Mouse (Mus musculus) heart, embryonic 16.5 days (tissue): Measurements from ENCODE around the gene Grasp. TPM values are rescaled to one million over a fixed set of nuclear protein-coding genes. Genes with fewer than 3 reads are reported as not detected.
A peak's percentile ranks its signal among the peaks of the same experiment; 100 is the strongest.

Experiments used
- ATAC-seq: fragments of 200-750 bp; cut with Nextera tagmentation; replicated peaks from 2 replicates; pipeline ENCODE4 v1.8.0; 2017; ENCODE audit warnings: moderate number of reproducible peaks; ENCODE audit not compliant: insufficient read depth, low FRiP score; ENCODE audit errors: extremely low read depth
- H3K27ac ChIP-seq: fragments of 300-500 bp; sonication (generic); 2 replicates; pipeline ENCODE4 v1.5.1; 2014; ENCODE audit warnings: mild to moderate bottlenecking, low read length, control low read depth, moderate library complexity
- H3K27me3 ChIP-seq: fragments of 300-500 bp; sonication (generic); 2 replicates; pipeline ENCODE4 v1.6.1; 2014; ENCODE audit warnings: low read length, mixed read lengths; ENCODE audit not compliant: control insufficient read depth, insufficient read depth
- H3K36me3 ChIP-seq: fragments of 300-500 bp; sonication (generic); 2 replicates; pipeline ENCODE4 v1.6.1; 2014; ENCODE audit not compliant: control insufficient read depth, insufficient read depth
- H3K4me1 ChIP-seq: fragments of 300-500 bp; sonication (generic); 2 replicates; pipeline ENCODE4 v1.6.1; 2014; ENCODE audit warnings: low read length, mixed read lengths; ENCODE audit not compliant: control insufficient read depth, insufficient read depth
- H3K4me2 ChIP-seq: fragments of 300-500 bp; sonication (generic); 2 replicates; pipeline ENCODE4 v1.6.1; 2014; ENCODE audit warnings: low read depth, mild to moderate bottlenecking, control low read depth, low read length
- H3K4me3 ChIP-seq: fragments of 300-500 bp; sonication (generic); 2 replicates; pipeline ENCODE4 v1.5.1; 2014; ENCODE audit warnings: mild to moderate bottlenecking, control low read depth, low read length
- H3K9ac ChIP-seq: fragments of 300-500 bp; sonication (generic); 2 replicates; pipeline ENCODE4 v1.6.1; 2014; ENCODE audit warnings: low read length, control low read depth
- H3K9me3 ChIP-seq: fragments of 300-500 bp; sonication (generic); replicated peaks from 2 replicates; pipeline ENCODE4 v1.6.1; 2016; ENCODE audit warnings: low read length; ENCODE audit not compliant: control insufficient read depth
- WGBS: fragments of 180-500 bp; shearing (Covaris S2); extraction: QIAGEN DNeasy Blood & Tissue Kit; methylation state at CpG from one replicate; pipeline ENCODE4 v1.1.7; 2014; 5-methylcytosine and 5-hydroxymethylcytosine counted together
- polyA plus RNA-seq: library from polyadenylated mRNA; unstranded; fragments of >200 nt; fragmentation: Nextera tagmentation; extraction: Ambion mirVana; gene quantifications from 2 replicates; pipeline ENCODE4 v1.2.1, GENCODE M21; 2015

Grasp gene
- polyA plus RNA-seq, 1 experiment from 2014 or later, result 3.4 TPM

- Histone ChIP-seq H3K9me3 (no peaks in the 10 kb centered on the region), H3K4me3 (peak overlapping the region; percentile 73), H3K27me3 (no peaks in the 10 kb centered on the region), H3K27ac (peak overlapping the region; percentile 83), H3K4me2 (peak overlapping the region; percentile 88), H3K4me1 (peaks cover 34% of the 10 kb centered on the region), H3K36me3 (peaks cover 10% of the 10 kb centered on the region), H3K9ac (peak overlapping the region; percentile 78)
- peak; percentile 8; the same call in 1 of the 2 replicates for ATAC-seq
- whole genome bisulfite sequencing, result 3% methylated on average over 25 of the region's 25 CpGs
Observed at GRCm38 (mm10) chr15:101267053-101268032, 43.4 kb downstream of the Grasp start.

DNA sequence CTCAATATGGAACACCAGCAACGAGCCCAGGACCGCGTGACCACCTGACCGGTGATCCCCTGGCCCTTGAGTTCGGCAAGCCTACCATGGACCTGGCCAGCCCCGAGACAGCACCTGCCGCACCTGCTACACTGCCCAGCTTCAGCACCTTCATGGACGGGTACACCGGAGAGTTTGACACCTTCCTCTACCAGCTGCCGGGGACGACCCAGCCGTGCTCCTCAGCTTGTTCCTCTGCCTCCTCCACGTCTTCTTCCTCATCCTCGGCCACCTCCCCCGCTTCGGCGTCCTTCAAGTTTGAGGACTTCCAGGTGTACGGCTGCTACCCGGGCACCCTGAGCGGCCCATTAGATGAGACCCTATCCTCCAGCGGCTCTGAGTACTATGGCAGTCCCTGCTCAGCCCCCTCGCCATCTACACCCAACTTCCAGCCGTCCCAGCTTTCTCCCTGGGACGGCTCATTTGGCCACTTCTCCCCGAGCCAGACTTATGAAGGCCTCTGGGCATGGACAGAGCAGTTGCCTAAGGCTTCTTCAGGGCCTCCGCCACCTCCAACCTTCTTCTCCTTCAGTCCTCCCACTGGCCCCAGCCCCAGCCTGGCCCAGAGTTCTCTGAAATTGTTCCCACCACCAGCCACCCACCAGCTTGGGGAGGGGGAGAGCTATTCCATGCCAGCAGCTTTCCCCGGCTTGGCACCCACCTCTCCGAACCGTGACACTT lies 46.3 kb downstream of the Grasp start:
- no peak overlapping the region for H3K4me3 ChIP-seq
- H3K4me2 ChIP-seq, result no peak overlapping the region
- H3K27ac ChIP-seq, result no peak overlapping the region
- peaks cover 28% of the 10 kb centered on the region for H3K4me1 ChIP-seq
- no peak overlapping the region for H3K9ac ChIP-seq
- H3K9me3 ChIP-seq, result no peaks in the 10 kb centered on the region
- H3K36me3 ChIP-seq, result peaks cover 30% of the 10 kb centered on the region
- H3K27me3 ChIP-seq, result no peaks in the 10 kb centered on the region
- ATAC-seq, result no peak
- WGBS, result 90% methylated on average over 29 of the region's 29 CpGs

- Histone ChIP-seq H3K9ac (no peak overlapping the region), H3K4me2 (no peak overlapping the region), H3K4me1 (peaks cover 21% of the 10 kb centered on the region), H3K36me3 (peaks cover 30% of the 10 kb centered on the region), H3K27ac (no peak overlapping the region), H3K4me3 (no peak overlapping the region), H3K27me3 (no peaks in the 10 kb centered on the region), H3K9me3 (no peaks in the 10 kb centered on the region)
- WGBS, result 86% methylated on average over 3 of the region's 3 CpGs
- no peak for ATAC-seq
Observed at GRCm38 (mm10) chr15:101271107-101271506, 47.1 kb downstream of the Grasp start.

DNA sequence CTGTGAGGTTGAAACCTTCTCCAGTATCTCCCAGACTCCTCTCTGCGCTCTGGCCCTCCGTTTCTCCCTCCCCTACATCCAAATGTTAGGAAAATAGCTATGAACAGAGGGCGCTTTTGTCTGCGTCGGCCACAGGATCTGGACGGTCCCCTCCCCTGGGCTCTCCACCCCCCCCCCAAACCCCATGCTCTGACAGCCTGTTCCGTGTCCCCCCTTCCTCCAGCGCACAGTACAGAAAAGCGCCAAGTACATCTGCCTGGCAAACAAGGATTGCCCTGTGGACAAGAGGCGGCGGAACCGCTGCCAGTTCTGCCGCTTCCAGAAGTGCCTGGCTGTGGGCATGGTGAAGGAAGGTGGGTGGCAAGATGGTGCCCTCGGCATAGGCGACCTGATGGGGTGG lies 47.5 kb downstream of the Grasp start:
- WGBS, result 86% methylated on average over 15 of the region's 15 CpGs
- Histone ChIP-seq H3K9ac (no peak overlapping the region), H3K4me2 (no peak overlapping the region), H3K27me3 (no peaks in the 10 kb centered on the region), H3K4me1 (peaks cover 19% of the 10 kb centered on the region), H3K4me3 (no peak overlapping the region), H3K9me3 (no peaks in the 10 kb centered on the region), H3K27ac (no peak overlapping the region), H3K36me3 (peaks cover 30% of the 10 kb centered on the region)
- ATAC-seq, result no peak

- H3K36me3 ChIP-seq, result peaks cover 30% of the 10 kb centered on the region
Observed at GRCm38 (mm10) chr15:101274380-101274779, 50.4 kb downstream of the Grasp start.

DNA sequence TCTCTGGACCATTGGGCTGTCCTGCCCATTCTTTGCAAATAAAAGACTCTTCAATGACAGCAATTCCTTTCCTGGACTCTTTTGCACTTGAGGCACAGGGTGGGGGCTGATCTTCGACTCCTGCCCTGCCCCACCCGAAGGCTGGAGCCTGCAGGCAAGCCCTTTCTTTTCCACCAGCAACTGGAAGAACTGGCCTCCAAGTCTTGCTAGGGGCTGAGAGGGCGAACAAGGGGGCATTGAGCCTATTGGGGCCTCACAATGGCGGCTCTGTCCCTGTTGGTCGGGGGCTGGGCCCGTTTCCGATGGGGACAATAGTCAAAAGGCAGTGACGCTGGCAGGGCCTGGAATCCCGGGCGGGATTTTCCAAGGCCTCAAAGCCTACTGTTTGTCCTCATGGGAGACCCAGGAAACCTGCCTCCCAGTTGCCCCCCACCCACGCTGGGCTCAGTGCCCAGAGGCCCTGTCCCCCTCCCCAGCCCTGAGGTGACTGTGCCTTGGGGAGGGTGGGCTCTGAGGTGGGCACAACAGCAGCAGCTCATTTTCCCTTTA lies 53.4 kb downstream of the Grasp start:
- H3K4me3 ChIP-seq, result no peak overlapping the region
- peaks cover 20% of the 10 kb centered on the region for H3K36me3 ChIP-seq
- no peaks in the 10 kb centered on the region for H3K9me3 ChIP-seq
- H3K9ac ChIP-seq, result no peak overlapping the region
- WGBS, result 70% methylated on average over 11 of the region's 11 CpGs
- ATAC-seq, result no peak
- no peaks in the 10 kb centered on the region for H3K27me3 ChIP-seq
- H3K27ac ChIP-seq, result no peak overlapping the region
- H3K4me2 ChIP-seq, result no peak overlapping the region
- peaks cover 3% of the 10 kb centered on the region; the same call in 1 of the 2 replicates for H3K4me1 ChIP-seq

More at GRCm38 (mm10) chr15:101274380-101274779, 50.4 kb downstream of the Grasp start:
- Histone ChIP-seq H3K27ac (no peak overlapping the region), H3K4me2 (no peak overlapping the region), H3K27me3 (no peaks in the 10 kb centered on the region), H3K9me3 (no peaks in the 10 kb centered on the region), H3K4me3 (no peak overlapping the region), H3K4me1 (peaks cover 4% of the 10 kb centered on the region; the same call in 1 of the 2 replicates), H3K9ac (no peak overlapping the region)
- whole genome bisulfite sequencing, result 52% methylated on average over 6 of the region's 6 CpGs
- no peak for ATAC-seq

- no peak overlapping the region for H3K4me2 ChIP-seq
- peak overlapping the region; percentile 16; the same call in 1 of the 2 replicates for H3K9ac ChIP-seq
- H3K9me3 ChIP-seq, result no peaks in the 10 kb centered on the region
- H3K27me3 ChIP-seq, result no peaks in the 10 kb centered on the region
- H3K4me1 ChIP-seq, result peaks cover 7% of the 10 kb centered on the region
- ATAC-seq, result no peak
- H3K27ac ChIP-seq, result no peak overlapping the region
- WGBS, result 50% methylated on average over 5 of the region's 5 CpGs
- peaks cover 9% of the 10 kb centered on the region for H3K36me3 ChIP-seq
- no peak overlapping the region for H3K4me3 ChIP-seq
Observed at GRCm38 (mm10) chr15:101278589-101278988, 54.6 kb downstream of the Grasp start.

DNA sequence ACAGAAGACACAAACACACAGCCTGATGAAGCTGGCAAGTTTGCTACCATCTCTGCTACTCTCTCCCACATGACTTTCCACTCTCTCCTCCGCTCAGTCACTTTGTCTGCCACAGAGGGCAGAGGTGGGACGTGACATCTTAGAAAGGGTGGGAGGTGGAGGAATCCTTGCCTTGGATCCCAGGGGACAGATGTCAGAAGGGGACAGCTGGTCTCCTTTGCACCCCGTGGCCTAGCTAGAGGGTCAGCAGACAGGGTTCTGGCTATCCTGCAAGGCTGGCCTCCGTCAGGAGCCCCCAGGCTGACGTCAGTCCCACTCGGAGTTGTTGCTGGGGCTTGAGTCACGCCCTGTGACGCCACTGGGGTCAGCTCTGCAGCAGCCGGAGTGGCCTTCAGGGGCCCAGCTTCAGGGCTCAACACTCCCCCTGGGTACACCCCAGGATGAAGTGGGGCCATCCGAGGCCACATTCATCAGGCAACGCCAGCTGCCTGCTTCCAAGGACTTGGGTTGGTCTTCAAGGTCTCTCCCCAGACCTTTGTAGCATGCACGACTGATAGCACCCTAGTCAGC lies 55.5 kb downstream of the Grasp start:
- WGBS, result 58% methylated on average over 12 of the region's 12 CpGs
- Histone ChIP-seq H3K9me3 (no peaks in the 10 kb centered on the region), H3K4me1 (peaks cover 7% of the 10 kb centered on the region), H3K27me3 (no peaks in the 10 kb centered on the region), H3K4me2 (no peak overlapping the region), H3K27ac (no peak overlapping the region; the same call in 1 of the 2 replicates), H3K36me3 (peaks cover under 1% of the 10 kb centered on the region), H3K9ac (peak overlapping the region; percentile 37; the same call in 1 of the 2 replicates), H3K4me3 (no peak overlapping the region)
- ATAC-seq, result no peak
